Mouse (Mus musculus): ENCODE data around the gene Bend5. TPM values are rescaled to one million over a fixed set of nuclear protein-coding genes. Genes with fewer than 3 reads are reported as not detected.

Gene Bend5
- 44.9 and 46.6 TPM in 2 replicates for polyA plus RNA-seq (2015; fragmentation: Nextera tagmentation; extraction: Ambion mirVana)

- WGBS = under 1% methylated on average over 65 of the region's 66 CpGs
- no peaks in the 10 kb centered on the region for H3K27me3 ChIP-seq
- H3K36me3 ChIP-seq = peaks cover 8% of the 10 kb centered on the region
- H3K4me2 ChIP-seq = peak within 1 kb of the TSS; percentile 69
- H3K4me3 ChIP-seq = peak within 1 kb of the TSS; percentile 77
- H3K4me1 ChIP-seq = peaks cover 19% of the 10 kb centered on the region
- H3K27ac ChIP-seq = peak within 1 kb of the TSS; percentile 90
- peak within 1 kb of the TSS; percentile 86 for H3K9ac ChIP-seq
- peak; percentile 91 for ATAC-seq (ENCODE audit: insufficient number of reproducible peaks, low FRiP score, low TSS enrichment, low read depth)
- H3K9me3 ChIP-seq = no peaks in the 10 kb centered on the region
Observed at GRCm38 (mm10) chr4:111414818-111415488, at the start of gene Bend5. Gene Bend5 (plus strand): TSS chr4:111415006.

- Histone ChIP-seq H3K27me3 (no peaks in the 10 kb centered on the region), H3K9ac (no peak overlapping the region), H3K4me1 (peaks cover 2% of the 10 kb centered on the region; the same call in 1 of the 2 replicates), H3K4me3 (no peak overlapping the region), H3K27ac (no peak overlapping the region), H3K36me3 (no peaks in the 10 kb centered on the region), H3K9me3 (no peaks in the 10 kb centered on the region), H3K4me2 (no peak overlapping the region)
- ATAC-seq (ENCODE audit: insufficient number of reproducible peaks, low FRiP score, low TSS enrichment, low read depth) = no peak
- WGBS = 69% methylated on average over 2 of the region's 2 CpGs
Observed at GRCm38 (mm10) chr4:111367771-111368170, 47.0 kb upstream of the Bend5 start.

DNA sequence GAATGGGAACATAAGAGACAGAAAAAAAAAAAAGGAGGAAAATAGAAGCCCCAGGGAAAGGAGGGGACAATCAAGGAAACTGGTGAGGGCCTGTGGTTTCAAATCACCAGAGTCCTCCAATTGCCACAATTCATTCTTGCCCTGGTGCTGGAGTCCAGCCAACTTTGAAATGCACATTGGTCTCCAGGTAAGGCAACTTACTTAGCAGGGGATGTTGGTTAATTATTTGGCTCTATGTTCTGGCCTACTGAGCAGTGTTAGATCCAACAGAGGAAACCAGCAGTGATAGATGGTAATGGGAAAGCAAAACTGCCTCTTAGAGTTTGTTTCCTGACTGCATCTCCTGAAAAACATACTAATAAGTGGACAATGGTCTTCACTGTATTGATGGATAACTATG is 37.6 kb upstream of the Bend5 start:
- Histone ChIP-seq H3K4me1 (no peaks in the 10 kb centered on the region), H3K27ac (no peak overlapping the region), H3K4me2 (no peak overlapping the region), H3K27me3 (no peaks in the 10 kb centered on the region), H3K4me3 (no peak overlapping the region), H3K9me3 (no peaks in the 10 kb centered on the region), H3K36me3 (no peaks in the 10 kb centered on the region), H3K9ac (no peak overlapping the region)
- ATAC-seq (ENCODE audit: insufficient number of reproducible peaks, low FRiP score, low TSS enrichment, low read depth) = no peak

- ATAC-seq (ENCODE audit: insufficient number of reproducible peaks, low FRiP score, low TSS enrichment, low read depth) = no peak
- H3K27me3 ChIP-seq = no peaks in the 10 kb centered on the region
- 92% methylated on average over 3 of the region's 3 CpGs for WGBS
- no peak overlapping the region for H3K4me3 ChIP-seq
- no peak overlapping the region for H3K9ac ChIP-seq
- H3K4me2 ChIP-seq = no peak overlapping the region
- H3K9me3 ChIP-seq = no peaks in the 10 kb centered on the region
- no peak overlapping the region for H3K27ac ChIP-seq
- H3K4me1 ChIP-seq = no peaks in the 10 kb centered on the region
- H3K36me3 ChIP-seq = no peaks in the 10 kb centered on the region
Observed at GRCm38 (mm10) chr4:111378071-111378470, 36.7 kb upstream of the Bend5 start.

DNA sequence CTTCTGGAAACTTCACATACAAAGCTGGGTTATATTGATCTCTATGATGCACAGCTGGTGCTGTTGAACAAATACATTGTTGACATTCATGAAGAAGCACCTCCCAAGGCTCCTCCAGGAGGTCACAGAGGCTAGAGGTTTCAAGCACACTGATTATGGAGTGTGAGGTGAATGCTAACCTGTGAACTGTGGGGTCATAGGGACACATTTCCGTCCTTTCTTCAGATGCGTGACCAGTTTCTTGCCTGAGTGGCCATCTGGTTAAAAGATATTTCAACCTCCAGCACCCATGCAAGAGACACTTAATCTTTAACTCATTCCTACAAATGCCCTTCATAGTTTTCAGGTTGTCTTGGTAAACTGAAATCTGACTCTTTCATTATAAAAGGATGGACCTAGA is 31.7 kb upstream of the Bend5 start:
- H3K4me1 ChIP-seq = no peaks in the 10 kb centered on the region
- H3K36me3 ChIP-seq = no peaks in the 10 kb centered on the region
- WGBS = 85% methylated on average over 2 of the region's 2 CpGs
- no peak overlapping the region for H3K27ac ChIP-seq
- H3K4me2 ChIP-seq = no peak overlapping the region
- H3K9me3 ChIP-seq = no peaks in the 10 kb centered on the region
- no peaks in the 10 kb centered on the region for H3K27me3 ChIP-seq
- no peak overlapping the region for H3K9ac ChIP-seq
- no peak overlapping the region for H3K4me3 ChIP-seq
- no peak for ATAC-seq (ENCODE audit: insufficient number of reproducible peaks, low FRiP score, low TSS enrichment, low read depth)

- no peaks in the 10 kb centered on the region for H3K36me3 ChIP-seq
- H3K4me1 ChIP-seq = no peaks in the 10 kb centered on the region
- H3K9me3 ChIP-seq = no peaks in the 10 kb centered on the region
- H3K27me3 ChIP-seq = no peaks in the 10 kb centered on the region
- no peak overlapping the region for H3K9ac ChIP-seq
- H3K27ac ChIP-seq = peak overlapping the region; percentile 73
- ATAC-seq (ENCODE audit: insufficient number of reproducible peaks, low FRiP score, low TSS enrichment, low read depth) = peak; percentile 81; the same call in 1 of the 2 replicates
- H3K4me3 ChIP-seq = no peak overlapping the region
- H3K4me2 ChIP-seq = no peak overlapping the region
Observed at GRCm38 (mm10) chr4:111390736-111391135, 24.1 kb upstream of the Bend5 start.

DNA sequence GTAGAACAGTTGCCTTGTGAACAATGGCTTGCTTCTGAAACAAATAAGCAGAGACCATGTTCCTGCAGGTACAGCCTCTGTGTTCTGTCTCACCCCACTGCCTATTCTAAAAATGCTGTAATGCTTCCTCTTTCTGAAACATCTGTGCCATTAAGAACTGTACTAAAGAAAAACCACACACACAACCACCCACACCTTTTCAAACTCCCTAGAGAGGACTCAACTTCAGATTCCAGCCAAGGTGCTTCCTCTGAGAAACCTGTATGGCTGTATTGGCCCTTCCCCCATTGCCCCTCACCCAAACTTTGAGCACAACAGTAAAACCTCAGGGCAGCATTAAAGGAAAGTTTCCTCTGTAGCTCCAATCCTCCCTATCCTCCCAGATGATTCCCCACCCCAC is 15.0 kb upstream of the Bend5 start:
- peaks cover 2% of the 10 kb centered on the region; the same call in 1 of the 2 replicates for H3K4me1 ChIP-seq
- H3K27ac ChIP-seq = no peak overlapping the region
- H3K36me3 ChIP-seq = no peaks in the 10 kb centered on the region
- no peaks in the 10 kb centered on the region for H3K9me3 ChIP-seq
- no peaks in the 10 kb centered on the region for H3K27me3 ChIP-seq
- no peak for ATAC-seq (ENCODE audit: insufficient number of reproducible peaks, low FRiP score, low TSS enrichment, low read depth)
- no peak overlapping the region for H3K4me3 ChIP-seq
- no peak overlapping the region for H3K9ac ChIP-seq
- no peak overlapping the region for H3K4me2 ChIP-seq

DNA sequence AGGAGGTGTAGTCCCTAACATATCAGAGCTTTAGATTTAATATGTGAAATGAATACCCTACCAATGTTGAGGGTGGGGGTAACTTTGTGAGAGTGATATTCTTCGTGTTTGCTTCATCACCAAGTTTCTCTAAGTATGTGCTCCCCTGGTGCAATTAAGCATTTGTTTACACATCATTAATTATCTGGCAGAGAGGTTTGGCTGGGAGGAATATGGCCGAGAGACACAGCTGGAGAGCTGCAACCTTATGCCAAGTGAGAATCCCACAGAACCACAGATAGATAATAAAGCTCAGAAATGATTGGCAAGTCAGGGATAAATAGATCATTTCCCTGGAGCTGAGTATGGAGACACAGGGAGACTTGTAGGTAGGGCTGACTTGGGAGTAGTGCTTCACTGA is 14.1 kb upstream of the Bend5 start:
- Histone ChIP-seq H3K4me2 (no peak overlapping the region), H3K27ac (no peak overlapping the region), H3K4me3 (no peak overlapping the region), H3K36me3 (no peaks in the 10 kb centered on the region), H3K9me3 (no peaks in the 10 kb centered on the region), H3K27me3 (no peaks in the 10 kb centered on the region), H3K9ac (no peak overlapping the region), H3K4me1 (peaks cover 2% of the 10 kb centered on the region; the same call in 1 of the 2 replicates)
- WGBS = 30% methylated on average over 2 of the region's 2 CpGs
- ATAC-seq (ENCODE audit: insufficient number of reproducible peaks, low FRiP score, low TSS enrichment, low read depth) = no peak

DNA sequence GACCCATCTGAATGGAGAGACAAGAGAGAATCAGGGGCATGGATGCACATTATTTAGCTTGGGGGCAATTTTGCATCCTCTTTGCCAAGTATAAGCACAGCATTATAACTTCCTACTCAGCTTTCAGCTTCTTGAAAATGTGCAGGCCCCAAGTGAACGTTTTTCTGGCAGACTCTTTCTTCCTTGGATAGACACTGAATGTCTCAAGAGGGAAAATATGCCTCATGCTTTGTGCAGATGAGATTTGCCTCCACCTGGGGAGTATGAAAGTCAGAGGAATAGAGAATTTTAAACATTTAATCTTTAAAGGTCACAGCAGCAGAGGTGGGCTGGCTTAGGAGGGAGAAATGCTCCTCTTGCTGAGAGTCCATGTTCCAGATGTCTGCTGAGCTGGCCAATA is 11.6 kb upstream of the Bend5 start:
- Histone ChIP-seq H3K27ac (peak overlapping the region; percentile 57), H3K36me3 (no peaks in the 10 kb centered on the region), H3K27me3 (no peaks in the 10 kb centered on the region), H3K9ac (no peak overlapping the region), H3K4me3 (no peak overlapping the region), H3K9me3 (no peaks in the 10 kb centered on the region), H3K4me2 (no peak overlapping the region), H3K4me1 (peaks cover 2% of the 10 kb centered on the region; the same call in 1 of the 2 replicates)
- WGBS = 38% methylated on average over 1 of the region's 1 CpGs
- ATAC-seq (ENCODE audit: insufficient number of reproducible peaks, low FRiP score, low TSS enrichment, low read depth) = no peak

DNA sequence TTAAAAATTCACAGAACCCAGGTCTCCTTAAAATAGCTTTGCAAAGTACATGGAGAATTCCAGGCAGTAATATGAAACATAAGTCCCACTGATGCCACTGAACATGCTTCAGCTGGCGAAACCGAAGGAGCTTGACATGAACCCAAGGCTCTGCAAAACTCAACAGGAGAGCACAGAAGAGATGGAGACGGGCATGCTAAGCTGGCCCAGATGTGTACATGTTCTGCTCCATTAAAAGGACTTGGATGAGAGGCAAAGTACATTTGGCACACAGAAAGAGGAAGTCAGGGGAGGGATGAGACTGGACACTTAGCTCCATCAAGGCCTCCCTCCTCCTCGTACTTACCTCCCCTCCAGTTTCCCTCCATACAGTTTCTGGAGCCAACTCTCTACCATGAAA is 4.1 kb upstream of the Bend5 start:
- ATAC-seq (ENCODE audit: insufficient number of reproducible peaks, low FRiP score, low TSS enrichment, low read depth) = no peak; the same call in 1 of the 2 replicates
- 53% methylated on average over 4 of the region's 4 CpGs for WGBS
- H3K4me1 ChIP-seq = peaks cover 7% of the 10 kb centered on the region
- H3K27ac ChIP-seq = 0 out of 2 replicates have a peak overlapping the region, but pooled peaks have one; percentile 11
- H3K4me2 ChIP-seq = no peak overlapping the region
- H3K4me3 ChIP-seq = no peak overlapping the region
- no peaks in the 10 kb centered on the region for H3K27me3 ChIP-seq
- no peaks in the 10 kb centered on the region for H3K36me3 ChIP-seq
- no peaks in the 10 kb centered on the region for H3K9me3 ChIP-seq
- H3K9ac ChIP-seq = no peak overlapping the region

DNA sequence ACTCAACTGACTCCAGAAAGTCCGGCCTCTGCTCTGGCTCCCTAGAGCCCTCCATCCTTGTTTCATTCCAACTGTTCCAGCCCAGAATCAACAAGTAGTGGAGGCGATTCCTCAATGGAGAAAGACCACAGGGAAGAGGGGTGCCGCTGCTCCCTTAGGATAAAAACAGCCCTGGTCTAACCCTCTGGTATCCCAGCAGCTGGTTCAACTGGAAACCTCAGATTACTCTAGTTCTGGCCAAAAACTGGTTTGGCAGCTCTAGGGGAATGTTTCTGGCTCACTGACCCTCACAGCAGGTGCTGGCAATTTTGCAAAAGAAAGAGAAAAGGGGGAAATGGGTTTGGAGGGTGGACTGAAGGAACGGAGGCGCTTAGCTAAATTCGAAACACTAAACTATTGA is 407 bp upstream of the Bend5 start:
- 0 out of 2 replicates have a peak, but pooled peaks have one; percentile 16 for ATAC-seq (ENCODE audit: insufficient number of reproducible peaks, low FRiP score, low TSS enrichment, low read depth)
- H3K4me1 ChIP-seq = peaks cover 19% of the 10 kb centered on the region
- peak overlapping the region; percentile 90 for H3K27ac ChIP-seq
- H3K9ac ChIP-seq = peak overlapping the region; percentile 86; the same call in 1 of the 2 replicates
- peak overlapping the region; percentile 77 for H3K4me3 ChIP-seq
- H3K4me2 ChIP-seq = peak overlapping the region; percentile 69
- no peaks in the 10 kb centered on the region for H3K27me3 ChIP-seq
- 0% methylated on average over 6 of the region's 6 CpGs for WGBS
- H3K36me3 ChIP-seq = peaks cover 8% of the 10 kb centered on the region
- H3K9me3 ChIP-seq = no peaks in the 10 kb centered on the region

- Histone ChIP-seq H3K36me3 (peaks cover 8% of the 10 kb centered on the region), H3K4me3 (peak overlapping the region; percentile 77), H3K4me2 (peak overlapping the region; percentile 69), H3K9me3 (no peaks in the 10 kb centered on the region), H3K9ac (peak overlapping the region; percentile 86; the same call in 1 of the 2 replicates), H3K27ac (0 out of 2 replicates have a peak overlapping the region, but pooled peaks have one; percentile 8), H3K4me1 (peaks cover 20% of the 10 kb centered on the region), H3K27me3 (no peaks in the 10 kb centered on the region)
- WGBS = 68% methylated on average over 3 of the region's 3 CpGs
- ATAC-seq (ENCODE audit: insufficient number of reproducible peaks, low FRiP score, low TSS enrichment, low read depth) = no peak
Observed at GRCm38 (mm10) chr4:111416126-111416525, 1.3 kb downstream of the Bend5 start.
